Mouse (Mus musculus) olfactory bulb, adult 2 months (tissue): ENCODE measurements around the gene Apba1.

Experiments
- CTCF ChIP-seq: fragments of 200-500 bp; IDR thresholded peaks from 2 replicates; pipeline ENCODE4 v1.5.1; 2012; ENCODE audit warnings: low read depth, mild to moderate bottlenecking, low read length, moderate library complexity; ENCODE audit not compliant: insufficient read depth
- POLR2A ChIP-seq: fragments of 200-500 bp; IDR thresholded peaks from 2 replicates; pipeline ENCODE4 v1.6.1; 2012; ENCODE audit warnings: mild to moderate bottlenecking, low read depth, low read length, moderate library complexity; ENCODE audit not compliant: insufficient read depth

DNA sequence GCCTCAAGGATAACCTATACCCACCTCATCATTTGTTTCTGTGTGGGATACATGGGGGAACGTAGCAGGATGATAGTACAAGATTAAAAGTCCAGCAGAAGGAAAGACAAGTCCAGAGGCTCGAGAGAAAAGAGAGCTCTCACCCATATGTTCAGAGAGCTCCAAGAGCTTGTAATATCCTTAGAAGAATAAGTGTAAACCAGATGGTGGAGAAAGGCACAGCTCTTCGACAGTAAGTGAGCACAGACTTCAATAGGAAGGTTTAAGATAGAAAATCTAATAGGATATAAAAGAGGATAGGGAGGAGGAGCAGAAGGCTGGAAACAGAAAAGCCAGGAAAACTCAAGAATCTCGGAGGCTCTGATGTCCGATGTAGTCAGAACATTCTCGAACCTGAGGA, 115.8 kb downstream of the Apba1 start:
- TF ChIP-seq CTCF (no peak), POLR2A (no peak)
